Mouse (Mus musculus) naive thymus-derived CD4-positive, alpha-beta T cell, adult 5 months (primary cell): Measurements from ENCODE around the gene Ndufa9. TPM values are rescaled to one million over a fixed set of nuclear protein-coding genes. Genes with fewer than 3 reads are reported as not detected.

Source experiments
- polyA plus RNA-seq: library from polyadenylated mRNA; unstranded; fragments of 100-300 nt; shearing (Covaris generic); gene quantifications from one replicate; pipeline ENCODE4 v1.2.1, GENCODE M21; 2017

Gene Ndufa9
- 114 TPM for polyA plus RNA-seq

GRCm38 (mm10) chr6:126848712-126849704, at the start of gene Ndufa9:
Gene Ndufa9, minus strand, starts transcription at chr6:126849136.

GRCm38 (mm10) chr6:126852881-126853280, 3.9 kb upstream of the Ndufa9 start, which contains the start of gene Akap3:
Gene Akap3, plus strand, starts transcription at chr6:126853098.

Other genes with a start within 250 kb of the Ndufa9 start
- gene Kcna1, start 202.8 kb downstream of the Ndufa9 start, polyA plus RNA-seq, result not detected
- gene Kcna6, start 108.5 kb downstream of the Ndufa9 start, polyA plus RNA-seq, result not detected
- gene Akap3, start 4.0 kb upstream of the Ndufa9 start, polyA plus RNA-seq, result not detected
- not detected for gene Dyrk4, start 72.7 kb upstream of the Ndufa9 start, polyA plus RNA-seq
- gene Rad51ap1, start 90.5 kb upstream of the Ndufa9 start, polyA plus RNA-seq, result 1.1 TPM
- gene D6Wsu163e, start 90.8 kb upstream of the Ndufa9 start, polyA plus RNA-seq, result 8.9 TPM
- not detected for gene Fgf6, start 166.4 kb upstream of the Ndufa9 start, polyA plus RNA-seq
- not detected for gene Fgf23, start 223.8 kb upstream of the Ndufa9 start, polyA plus RNA-seq